Comparison of ENCODE assay signal across 8 mouse cellular contexts in the genomic region with DNA sequence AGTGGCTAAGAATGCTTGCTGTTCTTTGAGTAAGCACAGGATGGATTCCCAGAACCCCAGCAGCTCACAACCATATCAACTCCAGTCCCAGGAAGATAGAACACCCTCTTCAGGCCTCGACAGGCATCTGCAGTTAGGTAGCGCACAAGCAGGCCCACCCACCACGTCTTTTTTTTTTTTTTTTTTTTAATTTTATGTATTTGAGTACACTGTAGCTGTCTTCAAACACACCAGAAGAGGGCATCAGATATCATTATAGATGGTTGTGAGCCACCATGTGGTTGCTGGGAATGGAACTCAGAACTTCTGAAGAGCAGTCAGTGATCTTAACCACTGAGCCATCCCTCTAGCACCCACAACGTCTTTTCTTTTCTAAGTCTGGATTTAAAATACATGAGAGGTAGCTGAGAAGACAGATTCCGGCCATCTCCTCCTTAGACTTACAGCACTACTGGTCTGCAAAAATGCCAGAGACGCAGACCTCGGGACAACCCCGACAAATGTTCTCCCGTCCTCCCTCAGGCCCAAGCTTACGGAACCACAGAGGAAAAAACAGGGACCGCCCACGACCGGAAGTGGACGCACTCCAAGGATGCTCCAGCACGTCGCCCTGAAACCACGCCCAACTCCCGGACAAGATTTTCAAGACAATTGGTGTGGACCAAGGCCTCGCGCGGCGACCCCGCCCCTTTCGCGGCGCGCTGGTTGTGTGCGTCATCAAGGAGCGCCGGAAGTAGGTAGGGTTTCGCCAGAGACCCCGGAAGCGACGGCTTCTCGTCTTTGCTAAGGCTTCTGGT. TPM values are rescaled to one million over a fixed set of nuclear protein-coding genes. Genes with fewer than 3 reads are reported as not detected.
A peak's percentile ranks its signal among the peaks of the same experiment; 100 is the strongest.
DNase-seq lines count a peak whose midpoint lies in the region; ATAC-seq and TF ChIP-seq lines count a peak whose summit lies in the region.

A gene (plus strand): TSS at position 714 of the 797 bp plus-strand sequence.

- peak within 1 kb of the TSS; percentile 57 for H3K27ac ChIP-seq in embryonic facial prominence, embryonic 14.5 days (replicated peaks; ENCODE audit: low read depth, low read length)
- peak within 1 kb of the TSS; percentile 81 for H3K27ac ChIP-seq in heart, adult 2 months
- H3K27ac ChIP-seq in limb, embryonic 13.5 days, result no peak within 1 kb of the TSS
- peak within 1 kb of the TSS; percentile 83 for H3K27ac ChIP-seq in midbrain, embryonic 16.5 days (ENCODE audit: low read length)

- peak within 1 kb of the TSS; percentile 76 for H3K9ac ChIP-seq in embryonic facial prominence, embryonic 14.5 days (ENCODE audit: low read depth, low read length)
- peak within 1 kb of the TSS; percentile 64 for H3K9ac ChIP-seq in heart, adult 2 months (ENCODE audit: low read depth, low read length)
- H3K9ac ChIP-seq in limb, embryonic 13.5 days, result peak within 1 kb of the TSS; percentile 71
- H3K9ac ChIP-seq in midbrain, embryonic 16.5 days (ENCODE audit: low read depth, low read length), result peak within 1 kb of the TSS; percentile 74

- peak within 1 kb of the TSS; percentile 83 for H3K4me3 ChIP-seq in embryonic facial prominence, embryonic 14.5 days (ENCODE audit: low read depth, low read length)
- H3K4me3 ChIP-seq in heart, adult 2 months, result peak within 1 kb of the TSS; percentile 74
- peak within 1 kb of the TSS; percentile 74 for H3K4me3 ChIP-seq in limb, embryonic 13.5 days
- H3K4me3 ChIP-seq in midbrain, embryonic 16.5 days (ENCODE audit: low read depth, low read length), result peak within 1 kb of the TSS; percentile 76

- peak; percentile 20; the same call in 1 of the 2 replicates for TF ChIP-seq CTCF in heart, adult 2 months (IDR thresholded peaks at IDR 0.05)

- intact Hi-C loops in heart, adult 2 months (cut with DNase I), result loop anchor here (2.0 to 10.0 kb wide), 2 partner anchors 69 to 95 kb away; a partner anchor contains a TSS

- peak; percentile 96 for ATAC-seq in embryonic facial prominence, embryonic 14.5 days (ENCODE audit: low read depth)
- ATAC-seq in limb, embryonic 13.5 days (ENCODE audit: low FRiP score, low read depth), result peak; percentile 96
- peak; percentile 98 for ATAC-seq in midbrain, embryonic 16.5 days

- TF ChIP-seq POLR2A in heart, adult 2 months (IDR thresholded peaks at IDR 0.05; ENCODE audit: insufficient read depth, low read depth, low read length), result peak; percentile 90

- peak; percentile 100 for DNase-seq in 3T3-L1 (ENCODE audit: low read depth, low spot score)
- peak; percentile 99 for DNase-seq in adrenal gland, postnatal 4 days (ENCODE audit: low spot score in 2 of 2)
- peak; percentile 99 for DNase-seq in embryonic facial prominence, embryonic 14.5 days (ENCODE audit: low spot score)
- DNase-seq in heart, adult 2 months, result peak; percentile 99 to 100
- DNase-seq in kidney, adult 8-10 months, result peak; percentile 99
- peak; percentile 97 to 98 for DNase-seq in spleen, postnatal 10 days (ENCODE audit: low spot score in 2 of 2)

- H3K4me1 ChIP-seq in embryonic facial prominence, embryonic 14.5 days (ENCODE audit: control insufficient read depth, insufficient read depth, low read length), result peaks cover 12% of the 10 kb centered on the region
- peaks cover 5% of the 10 kb centered on the region for H3K4me1 ChIP-seq in heart, adult 2 months (ENCODE audit: control insufficient read depth, insufficient read depth, low read length)
- H3K4me1 ChIP-seq in limb, embryonic 13.5 days, result peaks cover 19% of the 10 kb centered on the region
- peaks cover 23% of the 10 kb centered on the region for H3K4me1 ChIP-seq in midbrain, embryonic 16.5 days (ENCODE audit: control insufficient read depth, insufficient read depth, low read length)

- peak within 1 kb of the TSS; percentile 78 for H3K4me2 ChIP-seq in embryonic facial prominence, embryonic 14.5 days (ENCODE audit: low read depth, low read length)
- H3K4me2 ChIP-seq in limb, embryonic 13.5 days (replicated peaks), result peak within 1 kb of the TSS; percentile 90
- H3K4me2 ChIP-seq in midbrain, embryonic 16.5 days (ENCODE audit: low read length), result peak within 1 kb of the TSS; percentile 97

- H3K79me2 ChIP-seq in heart, adult 2 months (replicated peaks; ENCODE audit: control insufficient read depth, insufficient read depth, low read length), result peaks cover 2% of the 10 kb centered on the region

- 2% methylated on average over 34 of the region's 35 CpGs for WGBS in embryonic facial prominence, embryonic 14.5 days
- WGBS in heart, adult 2 months, result 3% methylated on average over 35 of the region's 35 CpGs
- 2% methylated on average over 35 of the region's 35 CpGs for WGBS in limb, embryonic 13.5 days
- 2% methylated on average over 35 of the region's 35 CpGs for WGBS in midbrain, embryonic 16.5 days

- 0 out of 2 replicates have a peak, but pooled peaks cover 2% of the 10 kb centered on the region for H3K36me3 ChIP-seq in embryonic facial prominence, embryonic 14.5 days (ENCODE audit: control insufficient read depth, insufficient read depth, low read length)
- H3K36me3 ChIP-seq in heart, adult 2 months (ENCODE audit: control insufficient read depth, insufficient read depth, low read length), result peaks cover 2% of the 10 kb centered on the region; the same call in 1 of the 2 replicates
- peaks cover 6% of the 10 kb centered on the region for H3K36me3 ChIP-seq in limb, embryonic 13.5 days
- H3K36me3 ChIP-seq in midbrain, embryonic 16.5 days (ENCODE audit: control insufficient read depth, insufficient read depth, low read length), result no peaks in the 10 kb centered on the region

- peak; percentile 71; the same call in 1 of the 2 replicates for TF ChIP-seq EP300 in heart, adult 2 months (IDR thresholded peaks at IDR 0.05; ENCODE audit: insufficient read depth, low read depth, low read length)

- no peaks in the 10 kb centered on the region for H3K9me3 ChIP-seq in embryonic facial prominence, embryonic 14.5 days (ENCODE audit: control insufficient read depth, low read length)
- no peaks in the 10 kb centered on the region for H3K9me3 ChIP-seq in limb, embryonic 13.5 days
- H3K9me3 ChIP-seq in midbrain, embryonic 16.5 days (replicated peaks; ENCODE audit: control insufficient read depth, low read length, poor library complexity, severe bottlenecking), result no peaks in the 10 kb centered on the region

- H3K27me3 ChIP-seq in embryonic facial prominence, embryonic 14.5 days (replicated peaks; ENCODE audit: control insufficient read depth, insufficient read depth, low read length), result no peaks in the 10 kb centered on the region
- no peaks in the 10 kb centered on the region for H3K27me3 ChIP-seq in heart, adult 2 months (ENCODE audit: control insufficient read depth, insufficient read depth, low read length)
- H3K27me3 ChIP-seq in limb, embryonic 13.5 days, result no peaks in the 10 kb centered on the region
- no peaks in the 10 kb centered on the region for H3K27me3 ChIP-seq in midbrain, embryonic 16.5 days (ENCODE audit: control insufficient read depth, insufficient read depth, low read depth, low read length)

RNA-seq across cellular contexts. Expression of the gene that starts here (rescaled TPM):
- total RNA-seq in adrenal gland, postnatal 4 days (2021), result 10 to 100 TPM; 73.0 to 73.2 TPM
- 65.3 and 68.3 TPM in 2 replicates for polyA plus RNA-seq in embryonic facial prominence, embryonic 14.5 days (2014; fragmentation: Nextera tagmentation; extraction: Ambion mirVana)
- total RNA-seq in heart, adult 2 months (2021), result 10 to 100 TPM; 27.2 to 28.6 TPM
- 22.3 and 30.6 TPM in 2 replicates for polyA plus RNA-seq in heart, adult 2 months (2012; rRNA removed)
- 69.1 and 71.3 TPM in 2 replicates for polyA plus RNA-seq in limb, embryonic 13.5 days (2015; fragmentation: Nextera tagmentation; extraction: Ambion mirVana)
- polyA plus RNA-seq in midbrain, embryonic 16.5 days (2015; fragmentation: Nextera tagmentation; extraction: Ambion mirVana), result 93.6 and 97.0 TPM in 2 replicates
